Mouse (Mus musculus) embryonic fibroblast, embryonic 13.5 days (primary cell): ENCODE measurements around the gene Dgkh. TPM values are rescaled to one million over a fixed set of nuclear protein-coding genes. Genes with fewer than 3 reads are reported as not detected.

Experiments used
- H3K27ac ChIP-seq: 2 replicates; pipeline ENCODE4 v1.5.1; 2012; ENCODE audit warnings: low read length, control low read depth, inconsistent platforms; ENCODE audit not compliant: insufficient read depth
- H3K4me1 ChIP-seq: 2 replicates; pipeline ENCODE4 v1.6.1; 2011; ENCODE audit warnings: low read length; ENCODE audit not compliant: control insufficient read depth, insufficient read depth
- H3K4me3 ChIP-seq: 2 replicates; pipeline ENCODE4 v1.5.1; 2011; ENCODE audit warnings: mild to moderate bottlenecking, control low read depth, low read length; ENCODE audit not compliant: insufficient read depth
- CTCF ChIP-seq: IDR thresholded peaks from 2 replicates; pipeline ENCODE4 v1.5.1; 2011; ENCODE audit warnings: mild to moderate bottlenecking, control low read depth, low read length, moderate library complexity, borderline replicate concordance; ENCODE audit not compliant: insufficient read depth
- POLR2A ChIP-seq: IDR thresholded peaks from 2 replicates; pipeline ENCODE4 v1.6.1; 2011; ENCODE audit warnings: low read depth, mild to moderate bottlenecking, control low read depth, low read length, moderate library complexity
- polyA plus RNA-seq: library from polyadenylated mRNA; stranded (reverse); fragments of >200 nt; gene quantifications from 2 replicates; pipeline ENCODE4 v1.2.4, GENCODE M21; 2011; ENCODE audit warnings: low read depth; ENCODE audit not compliant: missing spikeins, insufficient read length

Gene Dgkh
- polyA plus RNA-seq, 1 experiment = 11.1 TPM

GRCm38 (mm10) chr14:78645622-78646021 lies 87.0 kb downstream of the Dgkh start:
- no peak overlapping the region for H3K27ac ChIP-seq
- no peaks in the 10 kb centered on the region for H3K4me1 ChIP-seq
- TF ChIP-seq CTCF (no peak), POLR2A (no peak)
- no peak overlapping the region for H3K4me3 ChIP-seq

- no peaks in the 10 kb centered on the region for H3K4me1 ChIP-seq
- H3K27ac ChIP-seq = no peak overlapping the region
- H3K4me3 ChIP-seq = no peak overlapping the region
- no peak for TF ChIP-seq POLR2A
- TF ChIP-seq CTCF = no peak
These were observed 91.3 kb downstream of the Dgkh start for GRCm38 (mm10) chr14:78641314-78641713.

- no peak overlapping the region for H3K27ac ChIP-seq
- TF ChIP-seq POLR2A (no peak), CTCF (no peak)
- no peak overlapping the region for H3K4me3 ChIP-seq
- H3K4me1 ChIP-seq = no peaks in the 10 kb centered on the region
These were observed 92.9 kb downstream of the Dgkh start for GRCm38 (mm10) chr14:78639691-78640090.

- TF ChIP-seq POLR2A = no peak
- TF ChIP-seq CTCF = no peak
- Histone ChIP-seq H3K4me3 (no peak overlapping the region), H3K27ac (no peak overlapping the region), H3K4me1 (no peaks in the 10 kb centered on the region)
These were observed 96.8 kb downstream of the Dgkh start for GRCm38 (mm10) chr14:78635612-78636400.

- Histone ChIP-seq H3K27ac (no peak overlapping the region), H3K4me3 (no peak overlapping the region), H3K4me1 (no peaks in the 10 kb centered on the region)
- TF ChIP-seq POLR2A (no peak), CTCF (no peak)
These were observed 99.8 kb downstream of the Dgkh start for GRCm38 (mm10) chr14:78632747-78633146.

GRCm38 (mm10) chr14:78630923-78631875 lies 101.4 kb downstream of the Dgkh start:
- H3K4me3 ChIP-seq = no peak overlapping the region
- TF ChIP-seq POLR2A (no peak), CTCF (no peak)
- H3K4me1 ChIP-seq = no peaks in the 10 kb centered on the region
- no peak overlapping the region for H3K27ac ChIP-seq

GRCm38 (mm10) chr14:78627516-78628275 lies 104.9 kb downstream of the Dgkh start:
- TF ChIP-seq POLR2A (no peak), CTCF (no peak)
- Histone ChIP-seq H3K4me1 (no peaks in the 10 kb centered on the region), H3K27ac (no peak overlapping the region), H3K4me3 (no peak overlapping the region)

- no peak overlapping the region for H3K4me3 ChIP-seq
- no peaks in the 10 kb centered on the region for H3K4me1 ChIP-seq
- H3K27ac ChIP-seq = no peak overlapping the region
- TF ChIP-seq CTCF (no peak), POLR2A (no peak)
These were observed 113.7 kb downstream of the Dgkh start for GRCm38 (mm10) chr14:78618883-78619295.

GRCm38 (mm10) chr14:78613569-78613968 lies 119.0 kb downstream of the Dgkh start:
- TF ChIP-seq POLR2A = no peak
- no peak for TF ChIP-seq CTCF

More at GRCm38 (mm10) chr14:78613569-78613968, 119.0 kb downstream of the Dgkh start:
- Histone ChIP-seq H3K27ac (no peak overlapping the region), H3K4me3 (no peak overlapping the region), H3K4me1 (no peaks in the 10 kb centered on the region)
